Mouse (Mus musculus): ENCODE results near the gene Speer4e. TPM values are rescaled to one million over a fixed set of nuclear protein-coding genes. Genes with fewer than 3 reads are reported as not detected.
"Not testable (repeated sequence)": the region's sequence is repeated elsewhere in the genome, so short reads cannot be mapped to it uniquely, and the experiment has no call there.

The Speer4e gene
- polyA plus RNA-seq, 1 experiment from 2014 or later: not detected

DNA sequence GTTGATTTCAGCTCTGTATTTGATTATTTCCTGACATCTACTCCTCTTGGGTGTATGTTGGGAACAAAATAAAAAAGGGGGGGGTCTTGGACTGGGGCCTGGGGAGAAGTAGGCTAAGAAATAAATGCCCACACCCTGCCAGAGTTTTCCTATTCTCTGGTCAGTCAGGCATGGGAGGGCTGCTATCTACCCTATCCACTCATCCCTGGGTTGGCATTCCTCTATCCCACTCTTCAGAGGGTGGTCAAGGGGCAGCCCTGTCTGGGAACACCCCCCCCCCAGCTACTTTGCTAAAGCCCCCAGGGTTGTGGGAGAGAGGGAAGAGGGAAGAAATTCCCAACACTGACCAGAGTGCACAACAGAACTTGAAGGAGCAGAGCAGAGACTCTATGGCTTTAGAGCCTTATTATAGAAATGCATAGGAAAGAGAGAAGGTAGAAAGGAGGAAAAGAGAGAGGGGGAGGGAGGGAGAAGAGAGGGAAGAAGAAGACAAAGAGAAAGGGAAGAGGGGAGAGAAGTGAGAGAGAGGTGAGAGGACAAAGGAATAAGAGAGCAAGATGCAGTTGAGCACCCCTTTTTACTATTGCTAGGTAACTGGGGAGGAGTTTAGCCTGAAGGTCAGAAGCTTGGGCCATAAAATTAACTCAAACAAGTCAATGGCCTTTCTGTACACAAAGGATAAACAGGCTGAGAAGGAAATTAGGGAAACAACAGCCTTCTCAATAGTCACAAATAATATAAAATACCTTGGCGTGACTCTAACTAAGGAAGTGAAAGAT is 17.9 kb upstream of the Speer4e start:
- 92% methylated on average over 1 of the region's 1 CpGs for WGBS
- H3K9me3 ChIP-seq (ENCODE audit: control insufficient read depth, low read length): peaks cover 24% of the 10 kb centered on the region; the same call in 1 of the 2 replicates
- H3K27ac ChIP-seq (replicated peaks; ENCODE audit: low read depth, low read length); H3K9ac ChIP-seq (ENCODE audit: low read depth, low read length); H3K36me3 ChIP-seq (ENCODE audit: control insufficient read depth, insufficient read depth, low read length); H3K27me3 ChIP-seq (replicated peaks; ENCODE audit: control insufficient read depth, insufficient read depth, low read length); H3K4me2 ChIP-seq (ENCODE audit: low read depth, low read length); H3K4me3 ChIP-seq (ENCODE audit: low read depth, low read length); DNase-seq (ENCODE audit: low spot score); H3K4me1 ChIP-seq (ENCODE audit: control insufficient read depth, insufficient read depth, low read length); ATAC-seq (ENCODE audit: low read depth): not testable (repeated sequence)

DNA sequence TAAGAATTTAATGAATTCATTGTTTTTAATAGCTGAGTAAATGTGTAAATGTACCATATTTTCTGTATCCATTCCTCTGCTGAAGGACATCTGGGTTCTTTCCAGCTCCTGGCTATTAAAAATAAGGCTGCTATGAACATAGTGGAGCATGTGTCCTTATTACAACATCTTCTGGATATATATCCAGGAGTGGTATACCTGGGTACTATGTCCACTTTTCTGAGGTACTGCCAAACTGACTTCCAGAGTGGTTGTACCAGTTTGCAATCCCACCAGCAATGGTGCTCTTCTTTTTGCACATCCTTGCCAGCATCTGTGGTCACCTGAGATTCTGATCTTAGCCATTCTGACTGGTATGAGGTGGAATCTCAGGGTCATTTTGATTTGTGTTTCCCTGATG is 15.4 kb upstream of the Speer4e start:
- not testable (repeated sequence) for H3K27me3 ChIP-seq (replicated peaks; ENCODE audit: control insufficient read depth, insufficient read depth, low read length); H3K27ac ChIP-seq (replicated peaks; ENCODE audit: low read depth, low read length); H3K9ac ChIP-seq (ENCODE audit: low read depth, low read length); DNase-seq (ENCODE audit: low spot score); H3K36me3 ChIP-seq (ENCODE audit: control insufficient read depth, insufficient read depth, low read length); H3K4me2 ChIP-seq (ENCODE audit: low read depth, low read length); H3K4me1 ChIP-seq (ENCODE audit: control insufficient read depth, insufficient read depth, low read length); ATAC-seq (ENCODE audit: low read depth); H3K4me3 ChIP-seq (ENCODE audit: low read depth, low read length)
- H3K9me3 ChIP-seq (ENCODE audit: control insufficient read depth, low read length): peaks cover 21% of the 10 kb centered on the region; the same call in 1 of the 2 replicates

DNA sequence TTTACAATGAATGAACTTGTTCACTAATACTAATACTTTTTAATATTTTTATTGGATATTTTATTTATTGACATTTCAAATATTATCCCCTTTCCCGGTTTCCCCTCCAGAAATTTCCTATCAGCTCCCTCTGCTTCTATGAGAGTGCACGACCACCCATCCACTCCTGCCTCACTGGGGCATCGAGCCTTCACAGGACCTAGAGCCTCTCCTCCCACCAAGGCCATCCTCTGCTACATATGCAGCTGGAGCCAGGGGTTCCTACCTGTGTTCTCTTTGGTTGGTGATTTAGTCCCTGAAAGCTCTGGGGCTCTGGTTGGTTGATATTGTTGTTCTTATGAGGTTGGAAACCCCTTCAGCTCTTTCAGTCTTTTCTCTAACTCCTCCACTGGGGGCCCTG is 14.5 kb upstream of the Speer4e start:
- peaks cover 22% of the 10 kb centered on the region for H3K9me3 ChIP-seq (ENCODE audit: control insufficient read depth, low read length)
- WGBS: 69% methylated on average over 3 of the region's 3 CpGs

DNA sequence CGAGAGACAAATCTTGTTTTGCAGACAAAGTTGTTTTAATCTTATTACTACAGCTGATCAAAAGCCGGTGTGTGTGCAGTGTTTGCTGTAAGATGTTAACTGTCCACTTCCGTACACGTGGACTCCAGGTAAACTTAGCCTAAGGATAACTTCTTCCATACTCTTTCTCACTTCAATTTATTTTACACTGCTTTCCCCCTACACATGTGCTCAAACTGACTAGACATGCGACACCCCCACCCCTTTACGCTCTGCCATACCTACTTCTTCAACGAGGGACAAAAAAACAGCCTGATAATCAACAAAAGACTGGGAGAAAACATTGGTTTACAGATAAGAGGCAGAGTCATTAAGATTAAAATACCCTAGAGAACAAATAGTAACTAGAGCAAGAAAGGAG is 13.6 kb upstream of the Speer4e start:
- H3K27me3 ChIP-seq (replicated peaks; ENCODE audit: control insufficient read depth, insufficient read depth, low read length); H3K27ac ChIP-seq (replicated peaks; ENCODE audit: low read depth, low read length); H3K9ac ChIP-seq (ENCODE audit: low read depth, low read length); H3K4me1 ChIP-seq (ENCODE audit: control insufficient read depth, insufficient read depth, low read length); H3K4me3 ChIP-seq (ENCODE audit: low read depth, low read length); H3K36me3 ChIP-seq (ENCODE audit: control insufficient read depth, insufficient read depth, low read length); ATAC-seq (ENCODE audit: low read depth); H3K4me2 ChIP-seq (ENCODE audit: low read depth, low read length); DNase-seq (ENCODE audit: low spot score): not testable (repeated sequence)
- WGBS: 61% methylated on average over 7 of the region's 7 CpGs
- peaks cover 22% of the 10 kb centered on the region for H3K9me3 ChIP-seq (ENCODE audit: control insufficient read depth, low read length)

More for the DNA sequence above, 14.5 kb upstream of the Speer4e start:
- H3K27me3 ChIP-seq (replicated peaks; ENCODE audit: control insufficient read depth, insufficient read depth, low read length); DNase-seq (ENCODE audit: low spot score); ATAC-seq (ENCODE audit: low read depth); H3K4me1 ChIP-seq (ENCODE audit: control insufficient read depth, insufficient read depth, low read length); H3K36me3 ChIP-seq (ENCODE audit: control insufficient read depth, insufficient read depth, low read length); H3K9ac ChIP-seq (ENCODE audit: low read depth, low read length); H3K4me3 ChIP-seq (ENCODE audit: low read depth, low read length); H3K4me2 ChIP-seq (ENCODE audit: low read depth, low read length); H3K27ac ChIP-seq (replicated peaks; ENCODE audit: low read depth, low read length): not testable (repeated sequence)

DNA sequence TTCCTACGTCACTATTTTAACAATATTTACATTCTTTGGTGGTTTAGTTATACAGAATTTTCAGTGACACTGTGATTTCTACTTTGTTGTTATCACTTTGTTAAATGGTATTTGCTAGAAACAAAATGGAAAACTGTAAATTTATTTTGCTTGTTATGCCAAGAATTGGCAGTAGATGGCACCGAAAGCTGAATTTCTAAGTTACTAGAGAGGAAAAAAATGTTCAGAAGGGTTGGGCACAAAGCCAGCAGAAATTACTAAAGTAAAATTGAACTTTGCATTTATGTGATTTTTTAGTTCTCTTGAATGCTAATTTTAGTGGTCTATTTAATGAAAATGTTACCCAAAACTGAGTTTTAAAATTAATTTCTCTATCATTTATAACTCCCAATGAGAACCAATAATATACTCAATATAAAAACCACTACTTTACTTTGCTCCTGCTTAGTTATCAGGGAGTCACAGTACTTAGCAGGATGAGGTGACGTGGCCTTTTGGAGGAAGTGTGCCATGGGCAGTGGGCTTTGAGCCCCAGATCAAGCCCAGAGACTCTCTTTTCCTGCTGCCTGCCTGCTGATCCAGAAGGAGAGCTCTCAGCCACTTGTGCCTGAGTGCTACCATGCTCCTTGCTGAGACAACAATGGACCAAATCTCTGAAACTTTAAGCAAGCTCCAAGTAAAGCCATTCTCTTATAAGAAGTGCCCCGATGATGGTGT is 9.4 kb upstream of the Speer4e start:
- not testable (repeated sequence) for ATAC-seq (ENCODE audit: low read depth); H3K9me3 ChIP-seq (ENCODE audit: control insufficient read depth, low read length); H3K4me2 ChIP-seq (ENCODE audit: low read depth, low read length); H3K36me3 ChIP-seq (ENCODE audit: control insufficient read depth, insufficient read depth, low read length); H3K4me3 ChIP-seq (ENCODE audit: low read depth, low read length); H3K27me3 ChIP-seq (replicated peaks; ENCODE audit: control insufficient read depth, insufficient read depth, low read length); H3K27ac ChIP-seq (replicated peaks; ENCODE audit: low read depth, low read length); H3K9ac ChIP-seq (ENCODE audit: low read depth, low read length); H3K4me1 ChIP-seq (ENCODE audit: control insufficient read depth, insufficient read depth, low read length); DNase-seq (ENCODE audit: low spot score)
- 59% methylated on average over 4 of the region's 4 CpGs for WGBS

DNA sequence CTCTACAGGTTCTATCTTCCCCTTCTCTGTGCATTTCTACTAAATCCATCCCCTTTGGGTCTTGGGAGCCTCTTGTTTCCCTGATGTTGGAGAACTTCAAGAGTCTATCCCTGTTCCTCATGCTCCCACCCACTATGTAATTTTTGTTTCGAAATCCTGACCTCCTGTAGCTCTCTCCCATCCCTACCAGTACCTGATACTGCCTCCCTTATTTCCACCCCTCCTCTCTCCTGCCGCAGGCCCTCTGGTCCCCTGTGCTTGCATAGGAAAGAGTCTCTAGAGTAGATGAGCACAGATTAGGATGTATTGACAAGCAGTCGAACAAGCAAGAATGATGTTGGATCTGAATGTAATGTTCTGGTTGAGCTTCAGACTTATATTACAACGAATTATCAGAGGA is 7.3 kb upstream of the Speer4e start:
- not testable (repeated sequence) for H3K9ac ChIP-seq (ENCODE audit: low read depth, low read length); H3K9me3 ChIP-seq (ENCODE audit: control insufficient read depth, low read length); DNase-seq (ENCODE audit: low spot score); ATAC-seq (ENCODE audit: low read depth); H3K4me1 ChIP-seq (ENCODE audit: control insufficient read depth, insufficient read depth, low read length); H3K4me2 ChIP-seq (ENCODE audit: low read depth, low read length); H3K27ac ChIP-seq (replicated peaks; ENCODE audit: low read depth, low read length); H3K4me3 ChIP-seq (ENCODE audit: low read depth, low read length); H3K36me3 ChIP-seq (ENCODE audit: control insufficient read depth, insufficient read depth, low read length); H3K27me3 ChIP-seq (replicated peaks; ENCODE audit: control insufficient read depth, insufficient read depth, low read length)
- WGBS: 57% methylated on average over 4 of the region's 4 CpGs

DNA sequence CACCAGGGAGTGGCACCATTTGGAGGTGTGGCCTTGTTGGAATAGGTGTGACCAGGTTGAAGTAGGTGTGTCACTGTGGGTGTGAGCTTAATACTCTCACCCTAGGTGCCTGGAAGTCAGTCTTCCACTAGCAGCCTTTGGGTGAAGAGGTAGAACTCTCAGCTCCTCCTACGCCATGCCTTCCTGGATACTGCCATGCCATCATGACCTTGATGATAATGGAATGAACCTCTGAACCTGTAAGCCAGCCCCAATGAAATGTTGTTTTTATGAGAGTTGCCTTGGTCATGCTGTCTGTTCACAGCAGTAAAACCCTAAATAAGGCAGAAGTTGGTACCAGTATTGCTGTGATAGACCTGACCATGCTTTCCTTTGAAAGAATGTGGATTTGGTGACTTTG is 2.8 kb upstream of the Speer4e start:
- H3K9me3 ChIP-seq (ENCODE audit: control insufficient read depth, low read length); H3K9ac ChIP-seq (ENCODE audit: low read depth, low read length); H3K36me3 ChIP-seq (ENCODE audit: control insufficient read depth, insufficient read depth, low read length); H3K27ac ChIP-seq (replicated peaks; ENCODE audit: low read depth, low read length); H3K27me3 ChIP-seq (replicated peaks; ENCODE audit: control insufficient read depth, insufficient read depth, low read length); DNase-seq (ENCODE audit: low spot score); H3K4me2 ChIP-seq (ENCODE audit: low read depth, low read length); H3K4me3 ChIP-seq (ENCODE audit: low read depth, low read length); H3K4me1 ChIP-seq (ENCODE audit: control insufficient read depth, insufficient read depth, low read length); ATAC-seq (ENCODE audit: low read depth): not testable (repeated sequence)
- WGBS: 93% methylated on average over 1 of the region's 1 CpGs

DNA sequence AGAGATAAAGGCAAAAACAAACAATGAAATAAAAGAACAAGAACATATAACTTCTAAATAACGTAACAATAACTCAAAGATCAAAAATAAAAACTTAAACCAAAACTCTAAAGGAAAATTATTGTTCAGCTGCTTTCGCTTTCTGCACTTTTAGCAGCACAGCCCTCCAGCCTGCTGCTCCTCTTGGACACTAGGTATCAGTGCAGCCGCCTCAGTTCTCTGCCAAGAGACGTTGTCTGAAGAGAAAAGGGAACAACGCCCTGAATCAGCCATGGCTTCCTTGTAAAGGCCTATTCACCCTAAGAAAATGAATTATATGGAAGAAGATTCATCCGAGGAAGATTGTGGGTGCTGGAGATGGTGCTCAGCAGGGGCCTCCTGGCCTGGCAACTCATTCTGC is 4.5 kb downstream of the Speer4e start:
- H3K27me3 ChIP-seq (replicated peaks; ENCODE audit: control insufficient read depth, insufficient read depth, low read length); DNase-seq (ENCODE audit: low spot score); H3K9me3 ChIP-seq (ENCODE audit: control insufficient read depth, low read length); H3K9ac ChIP-seq (ENCODE audit: low read depth, low read length); H3K36me3 ChIP-seq (ENCODE audit: control insufficient read depth, insufficient read depth, low read length); H3K4me2 ChIP-seq (ENCODE audit: low read depth, low read length); H3K4me3 ChIP-seq (ENCODE audit: low read depth, low read length); ATAC-seq (ENCODE audit: low read depth); H3K27ac ChIP-seq (replicated peaks; ENCODE audit: low read depth, low read length); H3K4me1 ChIP-seq (ENCODE audit: control insufficient read depth, insufficient read depth, low read length): not testable (repeated sequence)
- 72% methylated on average over 5 of the region's 6 CpGs for WGBS
